Mouse (Mus musculus) lung, embryonic 15.5 days (tissue): ENCODE measurements around the gene 4930402H24Rik. TPM values are rescaled to one million over a fixed set of nuclear protein-coding genes. Genes with fewer than 3 reads are reported as not detected.

Experiments
- ATAC-seq: fragments of 200-750 bp; cut with Nextera tagmentation; 2 replicates; pipeline ENCODE4 v1.8.0; 2017; ENCODE audit warnings: moderate number of reproducible peaks, borderline replicate concordance; ENCODE audit not compliant: low FRiP score, low TSS enrichment; ENCODE audit errors: extremely low read depth
- H3K27ac ChIP-seq: fragments of 300-500 bp; sonication (generic); 2 replicates; pipeline ENCODE4 v1.5.1; 2015; ENCODE audit warnings: moderate library complexity, mild to moderate bottlenecking, inconsistent platforms
- H3K27me3 ChIP-seq: fragments of 300-500 bp; sonication (generic); 2 replicates; pipeline ENCODE4 v1.6.1; 2015; ENCODE audit warnings: inconsistent platforms
- H3K36me3 ChIP-seq: fragments of 300-500 bp; sonication (generic); 2 replicates; pipeline ENCODE4 v1.6.1; 2015; ENCODE audit warnings: inconsistent platforms
- H3K4me1 ChIP-seq: fragments of 300-500 bp; sonication (generic); 2 replicates; pipeline ENCODE4 v1.6.1; 2015; ENCODE audit warnings: inconsistent platforms
- H3K4me2 ChIP-seq: fragments of 300-500 bp; sonication (generic); 2 replicates; pipeline ENCODE4 v1.6.1; 2015; ENCODE audit warnings: inconsistent platforms, mild to moderate bottlenecking, moderate library complexity
- H3K4me3 ChIP-seq: fragments of 300-500 bp; sonication (generic); 2 replicates; pipeline ENCODE4 v1.5.1; 2015; ENCODE audit warnings: mild to moderate bottlenecking, inconsistent platforms
- H3K9ac ChIP-seq: fragments of 300-500 bp; sonication (generic); 2 replicates; pipeline ENCODE4 v1.6.1; 2015; ENCODE audit warnings: inconsistent platforms
- H3K9me3 ChIP-seq: fragments of 300-500 bp; sonication (generic); 2 replicates; pipeline ENCODE4 v1.6.1; 2016; ENCODE audit warnings: inconsistent platforms
- WGBS: fragments of 180-500 bp; shearing (Covaris S2); methylation state at CpG from one replicate; pipeline ENCODE4 v1.1.7; 2015; 5-methylcytosine and 5-hydroxymethylcytosine counted together
- polyA plus RNA-seq: library from polyadenylated mRNA; unstranded; fragments of >200 nt; fragmentation: Nextera tagmentation; extraction: Ambion mirVana; gene quantifications from 2 replicates; pipeline ENCODE4 v1.2.1, GENCODE M21; 2015

The 4930402H24Rik gene
- polyA plus RNA-seq, 1 experiment from 2014 or later = 29.0 TPM

DNA sequence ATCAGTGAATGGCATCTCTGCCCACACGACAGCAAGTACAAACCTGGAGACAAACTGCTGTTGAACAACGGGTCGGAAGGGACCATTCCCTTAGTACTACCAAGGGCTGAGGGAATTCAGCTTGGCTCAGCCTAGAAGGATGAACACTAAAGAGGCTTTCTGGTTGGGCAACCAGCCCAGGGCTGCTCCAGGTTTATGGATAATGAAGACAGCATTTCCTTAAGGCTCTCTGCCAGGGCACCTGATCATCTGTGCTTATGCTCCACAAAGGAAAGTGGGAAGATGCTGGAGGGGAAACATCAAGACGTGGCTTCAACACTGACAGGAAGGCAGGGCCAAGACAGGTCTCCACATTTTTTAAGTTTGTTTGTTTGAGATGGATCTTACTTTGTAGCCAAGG lies 181.8 kb downstream of the 4930402H24Rik start:
- Histone ChIP-seq H3K4me2 (no peak overlapping the region), H3K9ac (no peak overlapping the region), H3K27ac (no peak overlapping the region), H3K36me3 (peaks cover 43% of the 10 kb centered on the region), H3K27me3 (no peaks in the 10 kb centered on the region), H3K9me3 (no peaks in the 10 kb centered on the region), H3K4me1 (no peaks in the 10 kb centered on the region), H3K4me3 (no peak overlapping the region)
- WGBS = 79% methylated on average over 4 of the region's 4 CpGs
- no peak for ATAC-seq

- no peaks in the 10 kb centered on the region for H3K9me3 ChIP-seq
- no peak for ATAC-seq
- no peaks in the 10 kb centered on the region for H3K27me3 ChIP-seq
- H3K36me3 ChIP-seq = peaks cover 11% of the 10 kb centered on the region
- H3K4me1 ChIP-seq = no peaks in the 10 kb centered on the region
- no peak overlapping the region for H3K4me2 ChIP-seq
- no peak overlapping the region for H3K9ac ChIP-seq
- 72% methylated on average over 6 of the region's 6 CpGs for WGBS
- no peak overlapping the region for H3K4me3 ChIP-seq
- H3K27ac ChIP-seq = no peak overlapping the region
Observed at GRCm38 (mm10) chr2:130717951-130718350, 188.3 kb downstream of the 4930402H24Rik start.

GRCm38 (mm10) chr2:130707057-130707456 lies 199.1 kb downstream of the 4930402H24Rik start:
- H3K4me3 ChIP-seq = no peak overlapping the region
- peaks cover 5% of the 10 kb centered on the region for H3K36me3 ChIP-seq
- no peaks in the 10 kb centered on the region for H3K27me3 ChIP-seq
- no peak overlapping the region for H3K9ac ChIP-seq
- H3K9me3 ChIP-seq = no peaks in the 10 kb centered on the region
- no peak for ATAC-seq
- no peak overlapping the region for H3K4me2 ChIP-seq
- H3K27ac ChIP-seq = no peak overlapping the region
- WGBS = 59% methylated on average over 10 of the region's 10 CpGs
- H3K4me1 ChIP-seq = peaks cover 7% of the 10 kb centered on the region; the same call in 1 of the 2 replicates

GRCm38 (mm10) chr2:130706602-130707001 lies 199.6 kb downstream of the 4930402H24Rik start:
- Histone ChIP-seq H3K4me1 (peaks cover 7% of the 10 kb centered on the region; the same call in 1 of the 2 replicates), H3K9me3 (no peaks in the 10 kb centered on the region), H3K4me3 (no peak overlapping the region), H3K27ac (no peak overlapping the region), H3K9ac (no peak overlapping the region), H3K36me3 (peaks cover 5% of the 10 kb centered on the region), H3K27me3 (no peaks in the 10 kb centered on the region), H3K4me2 (no peak overlapping the region)
- WGBS = 51% methylated on average over 4 of the region's 4 CpGs
- ATAC-seq = no peak

- Histone ChIP-seq H3K36me3 (peaks cover 3% of the 10 kb centered on the region; the same call in 1 of the 2 replicates), H3K4me1 (peaks cover 7% of the 10 kb centered on the region; the same call in 1 of the 2 replicates), H3K27ac (no peak overlapping the region), H3K4me2 (no peak overlapping the region), H3K9me3 (no peaks in the 10 kb centered on the region), H3K4me3 (no peak overlapping the region), H3K27me3 (peaks cover under 1% of the 10 kb centered on the region; the same call in 1 of the 2 replicates), H3K9ac (no peak overlapping the region)
- ATAC-seq = no peak
- WGBS = 59% methylated on average over 6 of the region's 6 CpGs
Observed at GRCm38 (mm10) chr2:130705178-130705577, 201.0 kb downstream of the 4930402H24Rik start.

DNA sequence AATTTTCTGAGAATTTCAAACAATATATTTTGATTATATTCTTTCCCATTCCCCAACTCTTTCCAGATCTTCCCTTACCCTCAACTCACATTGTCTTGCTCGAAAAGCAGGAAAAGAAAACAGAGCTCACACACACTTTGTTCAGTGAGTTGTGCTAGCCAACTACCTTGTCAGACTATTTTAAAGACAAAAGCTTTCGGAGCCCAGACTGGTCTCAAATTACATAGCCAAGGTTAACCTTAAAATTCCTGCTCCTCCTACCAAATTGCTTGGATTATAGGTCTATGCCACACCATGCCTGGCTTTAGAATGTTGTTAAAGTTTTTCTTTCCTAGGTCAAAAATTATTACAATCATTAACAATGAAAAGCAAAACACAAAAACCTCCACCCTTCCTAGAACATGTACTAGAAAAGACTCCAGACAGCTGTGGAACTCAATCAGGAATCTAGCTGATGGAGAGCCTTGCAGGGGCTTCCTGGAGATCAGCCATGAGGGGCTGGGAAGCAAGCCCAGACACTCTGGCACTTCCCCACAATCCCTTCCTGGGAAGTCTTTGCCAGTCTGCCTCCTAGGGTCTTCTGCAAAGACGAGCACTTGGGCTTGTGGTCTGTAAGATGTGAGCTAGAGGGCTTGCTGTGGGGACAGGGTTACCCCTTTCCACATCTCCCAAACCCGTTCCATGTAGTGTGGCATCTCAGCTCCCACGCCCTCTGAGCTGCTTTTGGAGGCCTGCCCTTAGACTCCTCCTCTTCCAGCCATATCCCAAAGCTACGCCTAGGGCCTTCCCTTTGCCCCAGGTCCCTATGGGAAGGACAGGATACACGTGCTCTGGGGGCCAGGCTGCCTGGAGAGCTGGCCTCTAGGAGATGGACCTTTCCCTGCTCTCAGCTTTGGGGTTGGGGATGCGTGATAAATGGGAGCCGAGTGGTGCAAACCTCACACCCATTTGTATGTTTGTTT lies 201.9 kb downstream of the 4930402H24Rik start:
- H3K36me3 ChIP-seq = no peaks in the 10 kb centered on the region
- peaks cover 7% of the 10 kb centered on the region; the same call in 1 of the 2 replicates for H3K4me1 ChIP-seq
- peak overlapping the region; percentile 4; the same call in 1 of the 2 replicates for H3K27ac ChIP-seq
- no peak overlapping the region for H3K4me3 ChIP-seq
- H3K9me3 ChIP-seq = no peaks in the 10 kb centered on the region
- no peak overlapping the region for H3K4me2 ChIP-seq
- peak; percentile 48 for ATAC-seq
- WGBS = 50% methylated on average over 9 of the region's 9 CpGs
- H3K9ac ChIP-seq = no peak overlapping the region
- peaks cover 7% of the 10 kb centered on the region; the same call in 1 of the 2 replicates for H3K27me3 ChIP-seq

GRCm38 (mm10) chr2:130697821-130698266 lies 208.4 kb downstream of the 4930402H24Rik start:
- peaks cover 10% of the 10 kb centered on the region for H3K4me1 ChIP-seq
- 3% methylated on average over 14 of the region's 14 CpGs for WGBS
- H3K9ac ChIP-seq = peak overlapping the region; percentile 30; the same call in 1 of the 2 replicates
- H3K36me3 ChIP-seq = no peaks in the 10 kb centered on the region
- no peaks in the 10 kb centered on the region for H3K9me3 ChIP-seq
- peak overlapping the region; percentile 52 for H3K4me3 ChIP-seq
- peaks cover 50% of the 10 kb centered on the region for H3K27me3 ChIP-seq
- peak overlapping the region; percentile 95 for H3K4me2 ChIP-seq
- peak; percentile 20; the same call in 1 of the 2 replicates for ATAC-seq
- no peak overlapping the region for H3K27ac ChIP-seq

- Histone ChIP-seq H3K4me3 (peak within 1 kb of the TSS; percentile 52), H3K9me3 (no peaks in the 10 kb centered on the region), H3K4me1 (peaks cover 10% of the 10 kb centered on the region), H3K4me2 (peak within 1 kb of the TSS; percentile 95), H3K36me3 (no peaks in the 10 kb centered on the region), H3K27ac (no peak within 1 kb of the TSS), H3K27me3 (peaks cover 50% of the 10 kb centered on the region), H3K9ac (peak within 1 kb of the TSS; percentile 30)
- under 1% methylated on average over 63 of the region's 65 CpGs for WGBS
- ATAC-seq = peak; percentile 68
Observed at GRCm38 (mm10) chr2:130697153-130697810, 208.9 kb downstream of the 4930402H24Rik start, which contains the start of gene Slc4a11. Gene Slc4a11 (minus strand): TSS chr2:130697519.

DNA sequence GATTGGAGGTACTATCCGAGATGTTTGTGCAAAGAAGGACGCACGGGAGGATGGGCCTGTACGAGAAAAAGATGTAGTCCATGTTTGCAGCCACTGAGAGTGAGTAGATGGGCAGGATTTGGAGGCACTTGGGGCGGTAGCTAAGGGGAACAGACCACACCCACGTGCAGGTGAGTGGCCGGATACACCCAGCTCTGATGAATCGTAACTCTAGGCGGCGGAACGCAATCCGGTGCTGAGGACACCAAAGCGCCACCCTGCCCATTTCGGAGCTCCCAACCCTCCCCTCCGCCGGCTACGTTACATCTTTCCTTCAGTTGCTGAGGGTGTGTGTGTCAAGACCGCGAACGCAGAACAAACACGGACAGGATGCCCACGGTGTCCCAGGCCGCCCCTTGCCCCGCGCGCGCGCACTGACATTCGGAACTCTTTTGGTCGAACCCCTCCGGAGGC lies 209.5 kb downstream of the 4930402H24Rik start:
- H3K4me2 ChIP-seq = peak overlapping the region; percentile 95
- H3K36me3 ChIP-seq = no peaks in the 10 kb centered on the region
- peaks cover 10% of the 10 kb centered on the region for H3K4me1 ChIP-seq
- under 1% methylated on average over 31 of the region's 31 CpGs for WGBS
- peaks cover 50% of the 10 kb centered on the region for H3K27me3 ChIP-seq
- H3K4me3 ChIP-seq = peak overlapping the region; percentile 52
- H3K9me3 ChIP-seq = no peaks in the 10 kb centered on the region
- ATAC-seq = peak; percentile 43; the same call in 1 of the 2 replicates
- peak overlapping the region; percentile 30 for H3K9ac ChIP-seq
- no peak overlapping the region for H3K27ac ChIP-seq

- no peaks in the 10 kb centered on the region for H3K9me3 ChIP-seq
- H3K4me1 ChIP-seq = peaks cover 10% of the 10 kb centered on the region
- no peak overlapping the region for H3K4me3 ChIP-seq
- no peak for ATAC-seq
- H3K36me3 ChIP-seq = no peaks in the 10 kb centered on the region
- 33% methylated on average over 3 of the region's 3 CpGs for WGBS
- peaks cover 37% of the 10 kb centered on the region for H3K27me3 ChIP-seq
- no peak overlapping the region for H3K4me2 ChIP-seq
- H3K9ac ChIP-seq = no peak overlapping the region
- H3K27ac ChIP-seq = no peak overlapping the region
Observed at GRCm38 (mm10) chr2:130693563-130693962, 212.6 kb downstream of the 4930402H24Rik start.

DNA sequence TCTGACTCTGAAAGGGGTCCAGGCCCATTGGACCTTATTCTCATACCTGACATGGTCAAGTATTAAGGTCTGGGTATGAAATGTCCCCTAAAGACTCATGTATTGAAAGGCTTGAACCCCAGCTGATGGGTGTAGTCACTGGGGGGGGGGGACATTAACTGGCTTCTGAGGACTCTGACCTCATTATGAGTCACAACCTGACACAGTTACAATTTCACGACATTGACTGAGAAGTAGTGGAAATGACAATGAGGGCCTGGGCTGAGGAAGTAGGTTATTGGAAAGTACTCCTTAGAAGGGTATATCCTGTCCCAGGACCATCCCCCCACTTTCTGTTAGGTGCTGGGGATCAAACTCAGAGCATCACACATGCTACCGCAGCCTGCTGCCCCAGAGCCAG lies 217.2 kb downstream of the 4930402H24Rik start:
- no peak for ATAC-seq
- WGBS = 73% methylated on average over 2 of the region's 2 CpGs
- Histone ChIP-seq H3K27ac (no peak overlapping the region), H3K4me3 (no peak overlapping the region), H3K27me3 (no peaks in the 10 kb centered on the region), H3K4me2 (no peak overlapping the region), H3K9ac (no peak overlapping the region), H3K4me1 (no peaks in the 10 kb centered on the region), H3K36me3 (no peaks in the 10 kb centered on the region), H3K9me3 (no peaks in the 10 kb centered on the region)
